Mouse (Mus musculus) limb, embryonic 15.5 days (tissue): ENCODE data around the gene Mybpc3. TPM values are rescaled to one million over a fixed set of nuclear protein-coding genes. Genes with fewer than 3 reads are reported as not detected.

ENCODE experiments used
- ATAC-seq: fragments of 200-750 bp; cut with Nextera tagmentation; 2 replicates; pipeline ENCODE4 v1.8.0; 2017; ENCODE audit warnings: low read depth, moderate TSS enrichment; ENCODE audit not compliant: insufficient number of reproducible peaks, low FRiP score, low TSS enrichment
- H3K27ac ChIP-seq: fragments of 300-500 bp; sonication (generic); 2 replicates; pipeline ENCODE4 v1.5.1; 2015; ENCODE audit warnings: moderate library complexity, mild to moderate bottlenecking, inconsistent platforms
- H3K27me3 ChIP-seq: fragments of 300-500 bp; sonication (generic); 2 replicates; pipeline ENCODE4 v1.6.1; 2015; ENCODE audit warnings: inconsistent platforms
- H3K36me3 ChIP-seq: fragments of 300-500 bp; sonication (generic); 2 replicates; pipeline ENCODE4 v1.6.1; 2015; ENCODE audit warnings: inconsistent platforms
- H3K4me1 ChIP-seq: fragments of 300-500 bp; sonication (generic); 2 replicates; pipeline ENCODE4 v1.6.1; 2015; ENCODE audit warnings: inconsistent platforms
- H3K4me2 ChIP-seq: fragments of 300-500 bp; sonication (generic); 2 replicates; pipeline ENCODE4 v1.6.1; 2015; ENCODE audit warnings: mild to moderate bottlenecking, inconsistent platforms
- H3K4me3 ChIP-seq: fragments of 300-500 bp; sonication (generic); 2 replicates; pipeline ENCODE4 v1.5.1; 2015; ENCODE audit warnings: mild to moderate bottlenecking, inconsistent platforms
- H3K9ac ChIP-seq: fragments of 300-500 bp; sonication (generic); 2 replicates; pipeline ENCODE4 v1.6.1; 2015; ENCODE audit warnings: inconsistent platforms
- H3K9me3 ChIP-seq: fragments of 300-500 bp; sonication (generic); 2 replicates; pipeline ENCODE4 v1.6.1; 2016; ENCODE audit warnings: inconsistent platforms
- WGBS: fragments of 180-500 bp; shearing (Covaris S2); methylation state at CpG from one replicate; pipeline ENCODE4 v1.1.7; 2015; 5-methylcytosine and 5-hydroxymethylcytosine counted together
- polyA plus RNA-seq: library from polyadenylated mRNA; unstranded; fragments of >200 nt; fragmentation: Nextera tagmentation; extraction: Ambion mirVana; gene quantifications from 2 replicates; pipeline ENCODE4 v1.2.1, GENCODE M21; 2015

Mybpc3 gene
- polyA plus RNA-seq, 1 experiment from 2014 or later = 0.09 TPM

- Histone ChIP-seq H3K4me2 (no peak overlapping the region), H3K27ac (no peak overlapping the region), H3K36me3 (peaks cover 21% of the 10 kb centered on the region), H3K9ac (no peak overlapping the region), H3K9me3 (no peaks in the 10 kb centered on the region), H3K4me3 (no peak overlapping the region), H3K27me3 (no peaks in the 10 kb centered on the region), H3K4me1 (peaks cover 15% of the 10 kb centered on the region)
- no peak for ATAC-seq
- WGBS = 62% methylated on average over 5 of the region's 5 CpGs
These were observed 62.8 kb downstream of the Mybpc3 start for GRCm38 (mm10) chr2:91180706-91181105.

- 12% methylated on average over 8 of the region's 8 CpGs for WGBS
- Histone ChIP-seq H3K36me3 (peaks cover 8% of the 10 kb centered on the region), H3K4me2 (peak overlapping the region; percentile 71), H3K9ac (no peak overlapping the region), H3K27me3 (no peaks in the 10 kb centered on the region), H3K27ac (no peak overlapping the region), H3K4me3 (peak overlapping the region; percentile 82), H3K4me1 (peaks cover 15% of the 10 kb centered on the region), H3K9me3 (no peaks in the 10 kb centered on the region)
- ATAC-seq = no peak
These were observed 64.1 kb downstream of the Mybpc3 start for GRCm38 (mm10) chr2:91182016-91182404.

DNA sequence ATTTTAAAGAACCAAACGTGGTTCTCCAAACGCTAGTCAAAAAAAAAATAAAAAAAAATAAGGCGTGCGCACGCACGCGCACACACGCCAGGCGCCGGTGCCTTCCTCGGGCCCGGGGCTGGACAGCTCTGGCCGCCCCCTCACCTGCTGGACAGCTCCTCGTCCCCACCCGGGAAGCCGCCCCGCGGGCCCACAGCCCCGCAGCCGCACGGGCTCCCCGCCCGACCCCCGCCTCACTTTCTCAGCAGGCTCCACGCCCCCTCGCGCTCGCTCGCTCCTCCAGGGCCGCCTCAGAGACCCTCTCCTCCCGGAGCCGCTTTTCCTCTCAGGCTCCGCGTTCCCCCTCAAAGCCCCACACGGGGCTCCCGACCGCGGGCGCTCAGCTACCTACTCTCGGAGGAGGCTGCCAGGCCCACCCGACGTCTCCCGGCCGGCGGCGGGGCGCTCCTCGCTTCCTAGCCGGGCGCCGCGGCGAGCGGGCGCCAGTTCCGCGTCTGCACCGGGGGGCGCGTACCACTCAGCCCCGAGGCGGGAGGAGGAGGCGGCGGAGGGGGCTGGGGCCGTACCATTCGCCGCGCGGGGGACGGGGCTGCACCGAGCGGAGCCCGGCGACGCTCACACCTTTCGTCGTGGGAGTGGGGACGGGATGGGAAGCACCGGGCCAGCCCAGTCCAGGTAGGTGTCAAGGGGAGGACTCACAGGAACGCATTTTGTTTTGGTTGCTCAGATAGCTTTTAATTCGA lies 64.6 kb downstream of the Mybpc3 start:
- H3K36me3 ChIP-seq = peaks cover 6% of the 10 kb centered on the region
- peak overlapping the region; percentile 71 for H3K4me2 ChIP-seq
- no peaks in the 10 kb centered on the region for H3K9me3 ChIP-seq
- H3K27ac ChIP-seq = peak overlapping the region; percentile 82
- peak overlapping the region; percentile 62 for H3K9ac ChIP-seq
- peak; percentile 91 for ATAC-seq
- peaks cover 15% of the 10 kb centered on the region for H3K4me1 ChIP-seq
- under 1% methylated on average over 76 of the region's 81 CpGs for WGBS
- peak overlapping the region; percentile 82 for H3K4me3 ChIP-seq
- H3K27me3 ChIP-seq = no peaks in the 10 kb centered on the region

DNA sequence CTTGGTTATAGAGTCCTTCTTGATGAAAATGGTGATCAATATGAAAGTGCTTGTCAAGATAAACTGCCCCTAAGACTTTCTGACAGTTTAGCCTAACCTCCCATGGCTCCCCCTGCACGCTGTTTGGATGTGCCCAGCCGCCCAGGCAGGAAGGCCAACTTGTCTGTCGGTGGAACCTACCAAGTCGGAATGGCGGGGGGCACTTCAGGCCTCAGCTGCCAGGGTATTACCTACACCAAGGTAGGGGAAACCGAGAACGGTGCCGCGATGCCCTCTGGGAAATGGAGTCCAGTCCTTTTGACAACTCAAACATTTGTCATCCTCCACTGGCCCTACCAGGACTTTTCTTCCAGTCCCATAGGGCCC lies 65.2 kb downstream of the Mybpc3 start:
- 0% methylated on average over 9 of the region's 9 CpGs for WGBS

GRCm38 (mm10) chr2:91183711-91184405 lies 65.9 kb downstream of the Mybpc3 start, which contains the start of gene Madd:
TSS of gene Madd (minus strand) at chr2:91183837.
- Histone ChIP-seq H3K4me2 (peak within 1 kb of the TSS; percentile 71), H3K9ac (peak within 1 kb of the TSS; percentile 62), H3K4me3 (peak within 1 kb of the TSS; percentile 82), H3K9me3 (no peaks in the 10 kb centered on the region), H3K4me1 (peaks cover 15% of the 10 kb centered on the region), H3K27me3 (no peaks in the 10 kb centered on the region), H3K27ac (peak within 1 kb of the TSS; percentile 82), H3K36me3 (no peaks in the 10 kb centered on the region)
- 62% methylated on average over 15 of the region's 15 CpGs for WGBS
- ATAC-seq = no peak

More for the DNA sequence above, 65.2 kb downstream of the Mybpc3 start:
- Histone ChIP-seq H3K4me1 (peaks cover 15% of the 10 kb centered on the region), H3K27me3 (no peaks in the 10 kb centered on the region), H3K4me3 (peak overlapping the region; percentile 82), H3K36me3 (peaks cover under 1% of the 10 kb centered on the region), H3K9ac (peak overlapping the region; percentile 62), H3K27ac (peak overlapping the region; percentile 82), H3K4me2 (peak overlapping the region; percentile 71), H3K9me3 (no peaks in the 10 kb centered on the region)
- ATAC-seq = peak; percentile 94

Other genes starting within 250 kb of the Mybpc3 start
- 18.9 and 25.6 TPM in 2 replicates for gene C1qtnf4, start 232.3 kb upstream of the Mybpc3 start, polyA plus RNA-seq
- gene Kbtbd4, start 213.4 kb upstream of the Mybpc3 start, polyA plus RNA-seq = 34.7 and 36.4 TPM in 2 replicates
- gene Ndufs3, start 213.3 kb upstream of the Mybpc3 start, polyA plus RNA-seq = 199 and 219 TPM in 2 replicates
- gene Celf1, start 177.8 kb upstream of the Mybpc3 start, polyA plus RNA-seq = 56.9 and 61.2 TPM in 2 replicates
- gene Rapsn, start 82.5 kb upstream of the Mybpc3 start, polyA plus RNA-seq = 16.2 and 30.5 TPM in 2 replicates
- 248 and 294 TPM in 2 replicates for gene Psmc3, start 64.1 kb upstream of the Mybpc3 start, polyA plus RNA-seq
- gene Slc39a13, start 47.7 kb upstream of the Mybpc3 start, polyA plus RNA-seq = 88.8 and 89.4 TPM in 2 replicates
- gene Spi1, start 35.8 kb upstream of the Mybpc3 start, polyA plus RNA-seq = 9.4 and 12.6 TPM in 2 replicates
- gene Madd, start 65.7 kb downstream of the Mybpc3 start, polyA plus RNA-seq = 10.2 and 12.2 TPM in 2 replicates
- gene Nr1h3, start 84.7 kb downstream of the Mybpc3 start, polyA plus RNA-seq = 2.2 and 2.4 TPM in 2 replicates
- 25.7 and 25.9 TPM in 2 replicates for gene Acp2, start 84.7 kb downstream of the Mybpc3 start, polyA plus RNA-seq
- gene Ddb2, start 118.8 kb downstream of the Mybpc3 start, polyA plus RNA-seq = 20.0 and 22.1 TPM in 2 replicates
- 58.1 and 93.7 TPM in 2 replicates for gene Pacsin3, start 137.8 kb downstream of the Mybpc3 start, polyA plus RNA-seq
- gene Arfgap2, start 146.8 kb downstream of the Mybpc3 start, polyA plus RNA-seq = 82.9 and 83.1 TPM in 2 replicates